Mouse (Mus musculus) intestine, embryonic 15.5 days (tissue): ENCODE results near the gene Rad51ap2. TPM values are rescaled to one million over a fixed set of nuclear protein-coding genes. Genes with fewer than 3 reads are reported as not detected.
A peak's percentile ranks its signal among the peaks of the same experiment; 100 is the strongest.

Experiments used
- ATAC-seq: fragments of 200-750 bp; cut with Nextera tagmentation; 2 replicates; pipeline ENCODE4 v1.8.0; 2017; ENCODE audit warnings: moderate TSS enrichment, moderate library complexity
- H3K27ac ChIP-seq: fragments of 300-500 bp; sonication (generic); 2 replicates; pipeline ENCODE4 v1.5.1; 2015; ENCODE audit warnings: mild to moderate bottlenecking, inconsistent platforms
- H3K27me3 ChIP-seq: fragments of 300-500 bp; sonication (generic); replicated peaks from 2 replicates; pipeline ENCODE4 v1.6.1; 2015; ENCODE audit warnings: inconsistent platforms
- H3K36me3 ChIP-seq: fragments of 300-500 bp; sonication (generic); 2 replicates; pipeline ENCODE4 v1.6.1; 2015; ENCODE audit warnings: inconsistent platforms
- H3K4me1 ChIP-seq: fragments of 300-500 bp; sonication (generic); replicated peaks from 2 replicates; pipeline ENCODE4 v1.6.1; 2015; ENCODE audit warnings: inconsistent platforms
- H3K4me2 ChIP-seq: fragments of 300-500 bp; sonication (generic); replicated peaks from 2 replicates; pipeline ENCODE4 v1.6.1; 2015; ENCODE audit warnings: mild to moderate bottlenecking, inconsistent platforms
- H3K4me3 ChIP-seq: fragments of 300-500 bp; sonication (generic); replicated peaks from 2 replicates; pipeline ENCODE4 v1.5.1; 2015; ENCODE audit warnings: inconsistent platforms
- H3K9ac ChIP-seq: fragments of 300-500 bp; sonication (generic); 2 replicates; pipeline ENCODE4 v1.6.1; 2015; ENCODE audit warnings: inconsistent platforms
- H3K9me3 ChIP-seq: fragments of 300-500 bp; sonication (generic); 2 replicates; pipeline ENCODE4 v1.6.1; 2016; ENCODE audit warnings: inconsistent platforms
- WGBS: fragments of 180-500 bp; shearing (Covaris S2); methylation state at CpG from one replicate; pipeline ENCODE4 v1.1.7; 2015; 5-methylcytosine and 5-hydroxymethylcytosine counted together
- polyA plus RNA-seq: library from polyadenylated mRNA; unstranded; fragments of >200 nt; fragmentation: Nextera tagmentation; extraction: Ambion mirVana; gene quantifications from 2 replicates; pipeline ENCODE4 v1.2.1, GENCODE M21; 2015

Rad51ap2 gene
- polyA plus RNA-seq, 1 experiment from 2014 or later, result 0.28 TPM

DNA sequence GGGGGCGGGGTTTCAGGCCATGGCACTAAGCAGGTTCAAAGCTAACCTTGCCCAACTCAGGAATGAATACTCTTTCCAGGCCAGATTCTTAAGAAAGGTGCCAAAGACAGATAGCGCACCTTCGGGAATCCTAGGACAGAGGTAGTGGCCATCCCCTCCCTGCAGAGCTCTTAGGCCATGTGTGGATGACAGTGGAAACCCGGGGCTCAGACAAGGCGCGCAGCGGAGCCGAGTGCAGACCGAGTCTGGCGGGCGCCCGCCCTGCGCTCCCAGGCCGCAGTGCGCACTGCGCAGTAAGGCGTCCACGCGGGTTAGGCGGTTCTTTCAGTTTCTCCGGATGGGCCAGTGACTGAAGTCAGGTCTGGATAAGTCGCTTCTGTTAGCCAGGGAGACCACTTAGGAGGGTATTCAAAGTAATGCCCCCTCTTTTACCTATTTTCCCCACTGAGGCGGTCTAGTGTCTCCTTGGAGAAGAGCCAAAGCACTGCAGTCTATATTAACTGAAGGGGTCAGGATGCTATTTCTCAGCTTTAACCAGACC lies 17.9 kb upstream of the Rad51ap2 start:
- Histone ChIP-seq H3K9me3 (no peaks in the 10 kb centered on the region), H3K27me3 (peaks cover 11% of the 10 kb centered on the region; the same call in 1 of the 2 replicates), H3K4me2 (peak overlapping the region; percentile 66), H3K27ac (no peak overlapping the region), H3K9ac (no peak overlapping the region), H3K4me3 (no peak overlapping the region), H3K4me1 (peaks cover 6% of the 10 kb centered on the region; the same call in 1 of the 2 replicates), H3K36me3 (no peaks in the 10 kb centered on the region)
- WGBS, result 30% methylated on average over 23 of the region's 23 CpGs
- peak; percentile 50; the same call in 1 of the 2 replicates for ATAC-seq

DNA sequence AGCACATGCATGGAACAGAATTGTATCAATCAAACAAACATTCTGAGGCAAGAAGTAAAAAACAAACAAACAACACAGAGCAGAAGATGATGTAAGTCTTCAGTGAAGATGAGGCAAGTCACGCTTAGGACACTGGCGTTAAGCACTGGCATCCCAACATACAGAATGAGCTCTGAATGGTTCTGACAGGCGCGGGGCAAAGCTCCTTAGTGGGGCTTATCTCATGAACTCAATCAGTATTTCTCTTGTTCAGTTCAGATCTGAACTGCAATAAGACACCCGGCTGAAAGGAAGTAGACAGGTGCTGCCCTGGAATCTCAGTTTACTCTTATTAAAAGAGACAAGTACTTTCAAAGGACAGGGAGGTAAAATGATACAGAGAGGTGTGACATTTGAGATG lies 1.7 kb upstream of the Rad51ap2 start:
- no peak overlapping the region for H3K4me3 ChIP-seq
- H3K9ac ChIP-seq, result no peak overlapping the region
- no peaks in the 10 kb centered on the region for H3K36me3 ChIP-seq
- no peaks in the 10 kb centered on the region for H3K4me1 ChIP-seq
- no peaks in the 10 kb centered on the region; the same call in 1 of the 2 replicates for H3K27me3 ChIP-seq
- no peak overlapping the region for H3K4me2 ChIP-seq
- 73% methylated on average over 5 of the region's 5 CpGs for WGBS
- H3K27ac ChIP-seq, result no peak overlapping the region
- ATAC-seq, result no peak
- H3K9me3 ChIP-seq, result no peaks in the 10 kb centered on the region

DNA sequence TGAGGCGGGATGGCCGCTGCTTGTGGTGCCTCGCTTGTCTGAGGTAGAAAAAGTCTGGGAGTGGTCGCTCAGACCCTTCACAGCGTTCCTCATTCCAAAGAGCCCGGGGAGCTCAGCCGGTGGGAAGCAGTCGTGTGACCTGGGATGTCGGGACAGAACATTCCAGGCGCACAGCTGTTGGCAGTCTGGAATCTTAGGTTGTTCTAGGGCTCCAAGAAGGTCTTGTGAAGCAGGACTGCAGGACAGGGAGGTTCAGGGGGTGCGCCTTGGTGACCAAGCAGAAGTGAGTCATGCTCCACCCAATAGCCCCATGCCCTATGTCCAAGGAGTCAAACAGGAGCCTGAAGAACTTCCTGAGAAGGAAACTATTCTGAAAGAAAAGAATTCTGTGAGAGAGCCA lies 334 bp downstream of the Rad51ap2 start:
- H3K4me2 ChIP-seq, result peak overlapping the region; percentile 98
- peak; percentile 72 for ATAC-seq
- peak overlapping the region; percentile 50 for H3K9ac ChIP-seq
- H3K27ac ChIP-seq, result no peak overlapping the region
- no peaks in the 10 kb centered on the region for H3K36me3 ChIP-seq
- 2% methylated on average over 11 of the region's 11 CpGs for WGBS
- H3K27me3 ChIP-seq, result no peaks in the 10 kb centered on the region; the same call in 1 of the 2 replicates
- H3K4me1 ChIP-seq, result no peaks in the 10 kb centered on the region
- no peaks in the 10 kb centered on the region for H3K9me3 ChIP-seq
- peak overlapping the region; percentile 50 for H3K4me3 ChIP-seq

DNA sequence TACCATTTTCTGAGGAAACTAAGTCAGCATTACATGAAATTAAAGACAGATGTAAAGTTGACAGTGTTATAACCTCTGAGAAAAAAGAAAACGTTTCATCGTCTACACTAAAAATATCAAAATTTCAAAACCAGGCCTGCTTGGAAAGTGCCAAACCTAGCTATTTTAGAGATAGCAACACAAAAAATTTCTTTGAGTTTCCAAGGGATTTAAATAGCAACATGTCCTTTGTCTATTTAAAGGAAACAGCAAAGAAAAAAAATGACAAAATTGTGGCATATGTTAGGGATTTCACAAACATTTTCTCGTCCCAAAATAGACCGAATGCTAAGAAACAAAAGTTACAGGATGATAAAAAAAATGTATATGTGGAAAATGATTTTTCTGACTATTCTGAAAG lies 753 bp downstream of the Rad51ap2 start:
- no peaks in the 10 kb centered on the region for H3K4me1 ChIP-seq
- ATAC-seq, result no peak
- no peak overlapping the region for H3K4me3 ChIP-seq
- H3K36me3 ChIP-seq, result no peaks in the 10 kb centered on the region
- peak overlapping the region; percentile 98 for H3K4me2 ChIP-seq
- WGBS, result 80% methylated on average over 4 of the region's 4 CpGs
- no peak overlapping the region for H3K27ac ChIP-seq
- H3K9ac ChIP-seq, result no peak overlapping the region
- H3K27me3 ChIP-seq, result no peaks in the 10 kb centered on the region; the same call in 1 of the 2 replicates
- no peaks in the 10 kb centered on the region for H3K9me3 ChIP-seq

Other genes starting within 250 kb of the Rad51ap2 start
- not detected in 2 replicates for gene Msgn1, start 247.1 kb upstream of the Rad51ap2 start, polyA plus RNA-seq
- 7.3 and 7.7 TPM in 2 replicates for gene Gen1, start 190.3 kb upstream of the Rad51ap2 start, polyA plus RNA-seq
- gene Smc6, start 190.2 kb upstream of the Rad51ap2 start, polyA plus RNA-seq, result 103 and 134 TPM in 2 replicates
- gene Vsnl1, start 19.5 kb upstream of the Rad51ap2 start, polyA plus RNA-seq, result 0.44 and 0.62 TPM in 2 replicates